Mouse (Mus musculus) adrenal gland, postnatal 25 days (tissue): ENCODE data around the gene Msmb. TPM values are rescaled to one million over a fixed set of nuclear protein-coding genes. Genes with fewer than 3 reads are reported as not detected.
A peak's percentile ranks its signal among the peaks of the same experiment; 100 is the strongest.
"Not testable (repeated sequence)": the region's sequence is repeated elsewhere in the genome, so short reads cannot be mapped to it uniquely, and the experiment has no call there.

Experiments used
- DNase-seq: peaks from one replicate; pipeline ENCODE4 v3.0.0; 2021; ENCODE audit warnings: mixed read lengths
- total RNA-seq: library from RNA; stranded (reverse); gene quantifications from 2 replicates; pipeline ENCODE4 v1.2.3, GENCODE M21; 2021

Gene Msmb
- total RNA-seq, 1 experiment from 2014 or later, result not detected

- no peak for DNase-seq
Measured at GRCm38 (mm10) chr14:32179393-32180195, 37.8 kb downstream of the Msmb start.

GRCm38 (mm10) chr14:32180861-32181260 is 39.0 kb downstream of the Msmb start:
- no peak for DNase-seq

GRCm38 (mm10) chr14:32183846-32184245 is 42.0 kb downstream of the Msmb start:
- no peak for DNase-seq

GRCm38 (mm10) chr14:32190627-32191391 is 49.0 kb downstream of the Msmb start:
- DNase-seq, result no peak

- no peak for DNase-seq
Measured at GRCm38 (mm10) chr14:32191926-32192325, 50.1 kb downstream of the Msmb start.

- peak; percentile 52 for DNase-seq
Measured at GRCm38 (mm10) chr14:32192437-32192836, 50.6 kb downstream of the Msmb start.

- DNase-seq, result not testable (repeated sequence)
Measured at GRCm38 (mm10) chr14:32193557-32193956, 51.7 kb downstream of the Msmb start.

GRCm38 (mm10) chr14:32201354-32201753 is 59.5 kb downstream of the Msmb start:
- DNase-seq, result peak; percentile 63

- peak; percentile 88 for DNase-seq
Measured at GRCm38 (mm10) chr14:32201791-32202451, 60.1 kb downstream of the Msmb start, which contains the start of the genes Timm23 and Parg. TSS of gene Timm23 (minus strand) at chr14:32201898. TSS of gene Parg (plus strand) at chr14:32201949.

Other genes starting within 250 kb of the Msmb start
- gene Galnt15, start 113.0 kb upstream of the Msmb start, total RNA-seq, result 4.3 and 4.6 TPM in 2 replicates
- 37.6 and 51.6 TPM in 2 replicates for gene Oxnad1, start 56.6 kb upstream of the Msmb start, total RNA-seq
- gene Dph3, start 56.3 kb upstream of the Msmb start, total RNA-seq, result 54.5 and 69.4 TPM in 2 replicates
- gene Ncoa4, start 17.8 kb downstream of the Msmb start, total RNA-seq, result 151 and 193 TPM in 2 replicates
- 121 and 174 TPM in 2 replicates for gene Timm23, start 59.9 kb downstream of the Msmb start, total RNA-seq
- 73.1 and 75.6 TPM in 2 replicates for gene Parg, start 59.9 kb downstream of the Msmb start, total RNA-seq
- gene Ogdhl, start 180.0 kb downstream of the Msmb start, total RNA-seq, result 7.5 and 9.4 TPM in 2 replicates
- gene 1700024G13Rik, start 246.4 kb downstream of the Msmb start, total RNA-seq, result not detected in 2 replicates